Mouse (Mus musculus) monocyte, adult 5-6 weeks (primary cell): ENCODE data around the gene Rapsn. TPM values are rescaled to one million over a fixed set of nuclear protein-coding genes. Genes with fewer than 3 reads are reported as not detected.

Experiments used
- total RNA-seq: library from RNA; stranded (forward); fragments of 200-1000, 200-491, 200-594 nt; gene quantifications from 3 replicates; pipeline ENCODE4 v1.2.3, GENCODE M21; 2017

The Rapsn gene
- total RNA-seq, 1 experiment from 2014 or later, result 4.3 TPM

Other genes starting within 250 kb of the Rapsn start
- 117 to 151 TPM (median 134 TPM) in 3 replicates for gene Mtch2, start 188.5 kb upstream of the Rapsn start, total RNA-seq
- gene C1qtnf4, start 149.8 kb upstream of the Rapsn start, total RNA-seq, result not detected in 3 replicates
- gene Kbtbd4, start 130.9 kb upstream of the Rapsn start, total RNA-seq, result 8.5 to 26.3 TPM (median 9.7 TPM) in 3 replicates
- gene Ndufs3, start 130.8 kb upstream of the Rapsn start, total RNA-seq, result 58.5 to 72.9 TPM (median 61.1 TPM) in 3 replicates
- 22.3 to 60.8 TPM (median 27.6 TPM) in 3 replicates for gene Celf1, start 95.2 kb upstream of the Rapsn start, total RNA-seq
- gene Psmc3, start 18.4 kb downstream of the Rapsn start, total RNA-seq, result 235 to 255 TPM (median 248 TPM) in 3 replicates
- gene Slc39a13, start 34.8 kb downstream of the Rapsn start, total RNA-seq, result 15.6 to 33.3 TPM (median 26.7 TPM) in 3 replicates
- gene Spi1, start 46.8 kb downstream of the Rapsn start, total RNA-seq, result 306 to 616 TPM (median 505 TPM) in 3 replicates
- 1.4 to 5.2 TPM (median 3.7 TPM) in 3 replicates for gene Mybpc3, start 82.5 kb downstream of the Rapsn start, total RNA-seq
- 66.0 to 190 TPM (median 155 TPM) in 3 replicates for gene Madd, start 148.2 kb downstream of the Rapsn start, total RNA-seq
- gene Nr1h3, start 167.2 kb downstream of the Rapsn start, total RNA-seq, result 6.7 to 13.1 TPM (median 9.3 TPM) in 3 replicates
- gene Acp2, start 167.3 kb downstream of the Rapsn start, total RNA-seq, result 16.0 to 20.6 TPM (median 17.2 TPM) in 3 replicates
- 8.5 to 15.4 TPM (median 8.8 TPM) in 3 replicates for gene Ddb2, start 201.4 kb downstream of the Rapsn start, total RNA-seq
- 0.53 TPM in 1 of 3 replicates, not detected in the others for gene Pacsin3, start 220.3 kb downstream of the Rapsn start, total RNA-seq
- 34.0 to 45.8 TPM (median 35.3 TPM) in 3 replicates for gene Arfgap2, start 229.4 kb downstream of the Rapsn start, total RNA-seq